In genomic region chr6:34346096-34346898, GRCm38 (mm10) we compare ENCODE assay signal across 8 mouse cellular contexts. TPM values are rescaled to one million over a fixed set of nuclear protein-coding genes. Genes with fewer than 3 reads are reported as not detected.
DNase-seq lines count a peak whose midpoint lies in the region; ATAC-seq and TF ChIP-seq lines count a peak whose summit lies in the region.

No protein-coding gene starts in this region.

- H3K4me2 ChIP-seq in embryonic facial prominence, embryonic 12.5 days (replicated peaks), result 0 out of 2 replicates have a peak overlapping the region, but pooled peaks have one; percentile 17
- H3K4me2 ChIP-seq in limb, embryonic 11.5 days (ENCODE audit: low read depth, severe bottlenecking), result no peak overlapping the region

- H3K4me1 ChIP-seq in embryonic facial prominence, embryonic 12.5 days, result peaks cover 7% of the 10 kb centered on the region
- H3K4me1 ChIP-seq in kidney, adult 2 months (ENCODE audit: control insufficient read depth, insufficient read depth, low read length), result no peaks in the 10 kb centered on the region
- H3K4me1 ChIP-seq in limb, embryonic 11.5 days (ENCODE audit: control insufficient read depth, insufficient read depth, low read length), result no peaks in the 10 kb centered on the region

- peak; percentile 52; the same call in 1 of the 2 replicates for ATAC-seq in embryonic facial prominence, embryonic 12.5 days (ENCODE audit: insufficient number of reproducible peaks, insufficient read depth, low FRiP score, low TSS enrichment)
- no peak for ATAC-seq in limb, embryonic 11.5 days (ENCODE audit: insufficient number of reproducible peaks, low FRiP score, low TSS enrichment, low read depth)

- WGBS in embryonic facial prominence, embryonic 12.5 days, result 47% methylated on average over 14 of the region's 14 CpGs
- WGBS in kidney, adult 2 months, result 53% methylated on average over 14 of the region's 14 CpGs
- WGBS in limb, embryonic 11.5 days, result 47% methylated on average over 14 of the region's 14 CpGs

- H3K27ac ChIP-seq in embryonic facial prominence, embryonic 12.5 days, result 0 out of 2 replicates have a peak overlapping the region, but pooled peaks have one; percentile 11
- H3K27ac ChIP-seq in kidney, adult 2 months (ENCODE audit: insufficient read depth, low read depth, low read length), result no peak overlapping the region
- H3K27ac ChIP-seq in limb, embryonic 11.5 days (replicated peaks; ENCODE audit: low read depth, low read length), result no peak overlapping the region

- DNase-seq in 416B (ENCODE audit: low read depth), result peak; percentile 69
- DNase-seq in adrenal gland, postnatal 36 days, result peak; percentile 76 to 82
- DNase-seq in heart, adult 8-10 months (ENCODE audit: low spot score), result peak; percentile 70
- DNase-seq in kidney, adult 2 months, result peak; percentile 63
- DNase-seq in limb, embryonic 11.5 days (ENCODE audit: low spot score), result peak; percentile 84
- peak; percentile 83 for DNase-seq in naive thymus-derived CD4-positive, alpha-beta T cell, adult 2 months (ENCODE audit: low read depth)
- DNase-seq in spleen, postnatal 4 days (ENCODE audit: low spot score in 2 of 2), result peak; percentile 37 to 77

- no peak overlapping the region for H3K4me3 ChIP-seq in embryonic facial prominence, embryonic 12.5 days
- H3K4me3 ChIP-seq in kidney, adult 2 months (ENCODE audit: insufficient read depth, low read depth, low read length), result no peak overlapping the region
- H3K4me3 ChIP-seq in limb, embryonic 11.5 days (ENCODE audit: low read depth, low read length), result no peak overlapping the region

- H3K36me3 ChIP-seq in embryonic facial prominence, embryonic 12.5 days, result no peaks in the 10 kb centered on the region
- H3K36me3 ChIP-seq in kidney, adult 2 months (ENCODE audit: control insufficient read depth, insufficient read depth, low read length), result no peaks in the 10 kb centered on the region
- H3K36me3 ChIP-seq in limb, embryonic 11.5 days (ENCODE audit: control insufficient read depth, insufficient read depth, low read length), result no peaks in the 10 kb centered on the region

- H3K9me3 ChIP-seq in embryonic facial prominence, embryonic 12.5 days, result no peaks in the 10 kb centered on the region
- no peaks in the 10 kb centered on the region for H3K9me3 ChIP-seq in limb, embryonic 11.5 days (ENCODE audit: control insufficient read depth, low read length)

- H3K9ac ChIP-seq in embryonic facial prominence, embryonic 12.5 days, result no peak overlapping the region
- H3K9ac ChIP-seq in limb, embryonic 11.5 days (ENCODE audit: low read length), result no peak overlapping the region

- peak; percentile 88 for TF ChIP-seq CTCF in kidney, adult 2 months (conservative IDR thresholded peaks at IDR 0.05; ENCODE audit: insufficient read depth, insufficient read length, low read depth, low read length)

- H3K27me3 ChIP-seq in embryonic facial prominence, embryonic 12.5 days, result no peaks in the 10 kb centered on the region
- no peaks in the 10 kb centered on the region for H3K27me3 ChIP-seq in kidney, adult 2 months (replicated peaks; ENCODE audit: control insufficient read depth, insufficient read depth, low read length)
- no peaks in the 10 kb centered on the region for H3K27me3 ChIP-seq in limb, embryonic 11.5 days (ENCODE audit: control insufficient read depth, insufficient read depth, low read length)

- no peak for TF ChIP-seq POLR2A in kidney, adult 2 months (IDR thresholded peaks at IDR 0.05; ENCODE audit: low read depth, low read length)

RNA-seq across cellular contexts. Expression of gene Akr1b8, which starts 7.6 kb away (rescaled TPM):
- 100 to 1,000 TPM; 233 to 373 TPM for total RNA-seq in adrenal gland, postnatal 36 days (2021)
- polyA plus RNA-seq in embryonic facial prominence, embryonic 12.5 days (2016; fragmentation: Nextera tagmentation; extraction: Ambion mirVana), result 17.9 and 18.3 TPM in 2 replicates
- 1 to 10 TPM; 3.7 to 4.6 (median 3.9) TPM for total RNA-seq in heart, adult 8-10 months (2022)
- 2.6 and 3.9 TPM in 2 replicates for polyA plus RNA-seq in kidney, adult 2 months (2012; rRNA removed)
- polyA plus RNA-seq in limb, embryonic 11.5 days (2014; fragmentation: Nextera tagmentation; extraction: Ambion mirVana), result 9.0 and 11.1 TPM in 2 replicates

RNA-seq across cellular contexts. Expression of gene Akr1b3, which starts 29.0 kb away (rescaled TPM):
- 100 to 1,000 TPM; 324 to 405 TPM for total RNA-seq in adrenal gland, postnatal 36 days (2021)
- 172 and 174 TPM in 2 replicates for polyA plus RNA-seq in embryonic facial prominence, embryonic 12.5 days (2016; fragmentation: Nextera tagmentation; extraction: Ambion mirVana)
- 100 to 1,000 TPM; 272 to 373 (median 320) TPM for total RNA-seq in heart, adult 8-10 months (2022)
- polyA plus RNA-seq in kidney, adult 2 months (2012; rRNA removed), result 208 and 280 TPM in 2 replicates
- 217 and 219 TPM in 2 replicates for polyA plus RNA-seq in limb, embryonic 11.5 days (2014; fragmentation: Nextera tagmentation; extraction: Ambion mirVana)

RNA-seq across cellular contexts. Expression of gene Akr1b10, which starts 37.7 kb away (rescaled TPM):
- total RNA-seq in adrenal gland, postnatal 36 days (2021), result 100 to 1,000 TPM; 142 to 220 TPM
- polyA plus RNA-seq in embryonic facial prominence, embryonic 12.5 days (2016; fragmentation: Nextera tagmentation; extraction: Ambion mirVana), result 14.7 and 16.4 TPM in 2 replicates
- 10 to 100 TPM; 69.6 to 81.5 (median 73.7) TPM for total RNA-seq in heart, adult 8-10 months (2022)
- 40.1 and 42.2 TPM in 2 replicates for polyA plus RNA-seq in kidney, adult 2 months (2012; rRNA removed)
- 17.7 and 18.6 TPM in 2 replicates for polyA plus RNA-seq in limb, embryonic 11.5 days (2014; fragmentation: Nextera tagmentation; extraction: Ambion mirVana)
